Mouse (Mus musculus): ENCODE results near the gene Olfr1145.

Olfr1145 gene

DNA sequence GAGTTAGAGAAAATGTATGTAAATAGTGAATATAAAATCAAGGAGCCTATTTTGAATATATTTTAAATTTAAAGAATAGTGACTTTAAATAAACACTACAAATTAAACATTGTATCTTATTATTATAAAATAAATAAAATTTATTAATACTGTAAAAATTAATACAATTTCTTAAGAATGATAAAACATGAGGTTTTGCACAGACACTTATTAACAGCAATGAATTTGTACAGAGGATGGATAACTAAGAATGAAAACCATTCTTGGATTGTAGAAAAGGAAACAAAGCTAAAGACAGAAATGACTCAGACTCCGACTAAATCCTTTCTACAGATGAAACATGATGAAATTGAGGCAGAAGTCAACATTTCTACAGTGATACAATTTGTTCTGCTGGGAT, at the start of gene Olfr1145:
Olfr1145 (plus strand) TSS at position 301 of the 400 bp plus-strand sequence.
- no peak for DNase-seq (ENCODE audit: low read depth, low spot score)

DNA sequence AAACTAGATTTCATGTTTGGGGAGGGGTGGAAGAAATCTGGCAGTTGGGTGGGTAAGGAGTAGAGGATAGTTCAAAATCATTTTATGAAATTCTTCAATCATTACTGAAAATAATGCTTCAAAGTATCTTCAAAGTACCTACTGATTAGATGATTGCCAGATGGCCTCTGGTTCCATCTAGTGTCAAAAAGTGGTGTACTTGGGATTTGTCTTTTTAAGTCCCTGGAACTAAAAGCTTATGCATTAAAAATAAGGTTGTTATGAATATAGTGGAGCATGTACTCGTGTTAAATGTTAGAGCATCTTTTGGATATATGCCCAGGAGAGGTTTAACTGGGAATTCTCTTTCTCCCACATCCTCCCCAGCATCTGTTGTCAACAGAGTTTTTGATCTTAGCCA, 33.5 kb upstream of the Olfr1145 start:
- no peak for DNase-seq (ENCODE audit: low read depth, low spot score)

DNA sequence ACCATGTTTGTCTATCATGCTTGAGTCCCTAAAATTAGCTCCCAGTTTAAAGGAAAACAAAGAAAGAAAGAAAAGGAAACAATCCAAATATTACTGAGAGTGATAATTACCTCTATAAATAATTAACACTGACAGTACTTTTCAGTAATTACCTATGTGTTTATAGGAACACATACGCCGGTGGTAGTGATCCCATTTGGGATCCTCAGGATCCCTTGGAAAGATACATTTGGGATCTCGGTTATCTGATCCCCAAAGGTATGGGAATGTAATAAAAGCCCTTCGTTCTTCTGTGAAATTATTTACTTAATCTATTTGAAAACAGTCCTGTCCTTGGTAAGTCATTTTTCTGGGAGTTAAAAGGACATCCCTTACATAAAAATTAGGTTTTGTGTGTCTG, 30.4 kb upstream of the Olfr1145 start, which contains the start of gene Olfr152:
Olfr152 (plus strand) TSS at position 301 of the 400 bp plus-strand sequence.
- DNase-seq (ENCODE audit: low read depth, low spot score): no peak

DNA sequence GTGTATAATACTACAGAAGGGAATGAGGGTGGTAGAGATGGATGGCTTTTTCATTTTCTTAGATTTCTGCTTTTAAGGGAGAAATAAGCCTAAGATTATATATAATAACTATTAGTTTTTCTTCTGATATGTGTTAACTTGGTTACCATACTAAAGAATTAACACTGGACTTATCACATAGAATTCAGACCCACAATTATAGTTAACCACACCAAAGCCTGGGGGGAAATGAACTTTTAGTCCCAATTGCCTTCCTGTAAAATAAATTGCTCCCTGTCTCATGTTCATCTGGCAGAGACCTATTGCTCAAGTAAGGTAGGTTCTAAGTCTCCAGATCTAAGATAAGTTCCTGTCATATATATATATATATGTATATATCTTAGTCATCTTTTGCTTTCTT, 9.3 kb upstream of the Olfr1145 start, which contains the start of gene Olfr1143:
Olfr1143 (plus strand) TSS at position 301 of the 400 bp plus-strand sequence.
- no peak for DNase-seq (ENCODE audit: low read depth, low spot score)

DNA sequence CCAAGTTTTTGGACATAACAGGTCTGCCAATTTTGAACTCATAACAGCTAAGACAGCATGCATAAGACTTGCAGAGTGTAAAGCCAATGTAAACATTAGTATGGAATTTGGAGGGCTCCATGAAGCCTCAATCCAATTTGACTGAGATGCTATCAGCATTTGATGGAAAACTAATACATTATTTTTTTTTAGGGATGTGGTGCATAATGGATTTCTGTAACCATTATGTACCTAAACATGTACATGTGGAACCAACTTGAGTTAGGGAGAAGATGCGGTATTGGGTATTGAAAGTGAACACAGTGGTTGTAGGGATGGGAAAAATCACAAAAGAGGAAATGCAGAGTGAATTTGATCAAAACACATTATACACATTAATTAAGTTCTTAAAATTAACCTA, 20.6 kb downstream of the Olfr1145 start, which contains the start of gene Olfr1148:
Olfr1148 (plus strand) TSS at position 301 of the 400 bp plus-strand sequence.
- no peak for DNase-seq (ENCODE audit: low read depth, low spot score)

DNA sequence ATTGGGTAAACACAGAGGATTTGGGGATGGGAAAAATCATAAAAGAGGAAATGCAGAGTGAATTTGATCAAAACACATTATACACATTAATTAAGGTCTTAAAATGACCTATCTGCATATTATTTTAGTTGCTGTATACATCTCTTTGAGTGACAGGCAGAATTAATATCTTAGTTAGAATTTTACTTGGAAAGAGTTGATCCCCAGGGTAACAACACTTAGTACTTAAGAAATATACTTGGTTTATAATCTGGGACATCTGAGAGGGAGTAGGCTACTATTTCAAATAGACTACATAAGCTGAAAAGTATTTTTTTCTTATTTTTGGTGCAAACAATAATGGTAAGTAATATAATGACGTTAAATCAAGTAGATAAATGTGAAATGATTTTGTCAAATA, 34.1 kb downstream of the Olfr1145 start, which contains the start of gene Olfr1150-ps1:
Olfr1150-ps1 (plus strand) TSS at position 301 of the 400 bp plus-strand sequence.
- DNase-seq (ENCODE audit: low read depth, low spot score): no peak

DNA sequence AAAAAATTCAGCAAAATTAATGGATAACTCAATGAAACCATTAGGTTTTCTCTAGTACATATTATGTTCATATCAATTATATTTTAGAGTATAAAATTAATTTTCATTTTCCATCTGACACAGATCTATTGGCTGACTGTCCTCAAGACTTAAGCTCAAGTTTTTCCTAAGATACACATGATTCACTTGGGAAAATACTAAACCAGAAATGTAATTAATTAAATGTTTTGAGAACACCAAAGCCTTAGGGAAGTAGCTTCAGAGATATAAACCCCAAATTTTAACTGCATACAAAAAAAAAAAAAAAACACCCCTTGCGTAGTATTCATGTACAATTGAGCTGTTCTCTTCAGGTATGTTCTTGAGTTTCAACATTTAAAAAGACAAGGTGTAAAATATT, 45.9 kb downstream of the Olfr1145 start, which contains the start of gene Olfr1151:
Olfr1151 (plus strand) TSS at position 301 of the 400 bp plus-strand sequence.
- DNase-seq (ENCODE audit: low read depth, low spot score): no peak
